Mouse (Mus musculus): ENCODE data around the gene B4galt7.
"Not testable (repeated sequence)": the region's sequence is repeated elsewhere in the genome, so short reads cannot be mapped to it uniquely, and the experiment has no call there.

B4galt7 gene

GRCm38 (mm10) chr13:55599566-55600540 is at the start of gene B4galt7:
TSS of gene B4galt7 (plus strand) at chr13:55599896.
- DNase-seq (ENCODE audit: low spot score) = peak; percentile 92

- DNase-seq (ENCODE audit: low spot score) = no peak
Measured at GRCm38 (mm10) chr13:55555921-55556320, 43.8 kb upstream of the B4galt7 start.

GRCm38 (mm10) chr13:55557499-55557898 is 42.2 kb upstream of the B4galt7 start:
- no peak for DNase-seq (ENCODE audit: low spot score)

- DNase-seq (ENCODE audit: low spot score) = no peak
Measured at GRCm38 (mm10) chr13:55563266-55563879, 36.3 kb upstream of the B4galt7 start.

GRCm38 (mm10) chr13:55567001-55567400 is 32.7 kb upstream of the B4galt7 start:
- no peak for DNase-seq (ENCODE audit: low spot score)

- DNase-seq (ENCODE audit: low spot score) = no peak
Measured at GRCm38 (mm10) chr13:55567949-55568348, 31.7 kb upstream of the B4galt7 start.

GRCm38 (mm10) chr13:55568524-55568923 is 31.2 kb upstream of the B4galt7 start:
- not testable (repeated sequence) for DNase-seq (ENCODE audit: low spot score)

GRCm38 (mm10) chr13:55569726-55570285 is 29.9 kb upstream of the B4galt7 start:
- no peak for DNase-seq (ENCODE audit: low spot score)

GRCm38 (mm10) chr13:55570286-55570973 is 29.3 kb upstream of the B4galt7 start:
- DNase-seq (ENCODE audit: low spot score) = peak; percentile 27

- DNase-seq (ENCODE audit: low spot score) = peak; percentile 92
Measured at GRCm38 (mm10) chr13:55571027-55571751, 28.5 kb upstream of the B4galt7 start, which contains the start of gene Fam193b. TSS of gene Fam193b (minus strand) at chr13:55571120.

- no peak for DNase-seq (ENCODE audit: low spot score)
Measured at GRCm38 (mm10) chr13:55571977-55572376, 27.7 kb upstream of the B4galt7 start.

GRCm38 (mm10) chr13:55573432-55573831 is 26.3 kb upstream of the B4galt7 start, which contains the start of gene Tmed9:
TSS of gene Tmed9 (plus strand) at chr13:55573732.
- DNase-seq (ENCODE audit: low spot score) = no peak

GRCm38 (mm10) chr13:55574321-55574720 is 25.4 kb upstream of the B4galt7 start:
- DNase-seq (ENCODE audit: low spot score) = no peak

GRCm38 (mm10) chr13:55575932-55576331 is 23.8 kb upstream of the B4galt7 start:
- DNase-seq (ENCODE audit: low spot score) = no peak

GRCm38 (mm10) chr13:55576872-55577271 is 22.8 kb upstream of the B4galt7 start:
- not testable (repeated sequence) for DNase-seq (ENCODE audit: low spot score)

- no peak for DNase-seq (ENCODE audit: low spot score)
Measured at GRCm38 (mm10) chr13:55578086-55578485, 21.6 kb upstream of the B4galt7 start.

- DNase-seq (ENCODE audit: low spot score) = no peak
Measured at GRCm38 (mm10) chr13:55591961-55592490, 7.7 kb upstream of the B4galt7 start.

GRCm38 (mm10) chr13:55592512-55593253 is 7.0 kb upstream of the B4galt7 start:
- peak; percentile 93 for DNase-seq (ENCODE audit: low spot score)

GRCm38 (mm10) chr13:55593254-55593747 is 6.4 kb upstream of the B4galt7 start:
- DNase-seq (ENCODE audit: low spot score) = no peak

- DNase-seq (ENCODE audit: low spot score) = no peak
Measured at GRCm38 (mm10) chr13:55595375-55595774, 4.3 kb upstream of the B4galt7 start.
